Mouse (Mus musculus) ES-E14 (cell line): ENCODE measurements around the gene Tubg1. TPM values are rescaled to one million over a fixed set of nuclear protein-coding genes. Genes with fewer than 3 reads are reported as not detected.
"Not testable (repeated sequence)": the region's sequence is repeated elsewhere in the genome, so short reads cannot be mapped to it uniquely, and the experiment has no call there.

Experiments used
- DNase-seq: peaks from one replicate; pipeline ENCODE4 v3.0.0-alpha.2; 2013; ENCODE audit warnings: low read depth, low spot score
- H3K27ac ChIP-seq: 2 replicates; pipeline ENCODE4 v1.5.1; 2012; ENCODE audit warnings: low read depth, mild to moderate bottlenecking, low read length, moderate library complexity, mixed read lengths; ENCODE audit not compliant: poor library complexity, insufficient read depth, severe bottlenecking
- H3K36me3 ChIP-seq: 2 replicates; pipeline ENCODE4 v1.6.1; 2012; ENCODE audit warnings: mild to moderate bottlenecking, low read length, moderate library complexity, mixed read lengths; ENCODE audit not compliant: control insufficient read depth, poor library complexity, insufficient read depth, severe bottlenecking
- H3K4me1 ChIP-seq, 2 experiments: fragments of 150-350 bp in 1 of 2; sonication (generic) in 1 of 2; 2 replicates each; pipeline ENCODE4 v1.6.1; 2012; ENCODE audit warnings: low read length in 2 of 2, mild to moderate bottlenecking in 1 of 2, mixed read lengths in 1 of 2; ENCODE audit not compliant: control insufficient read depth in 2 of 2, insufficient read depth in 2 of 2, poor library complexity in 1 of 2
- H3K4me3 ChIP-seq, 2 experiments: fragments of 150-350 bp in 1 of 2; sonication (generic) in 1 of 2; 2 replicates each; pipeline ENCODE4 v1.5.1; 2012; ENCODE audit warnings: low read length in 2 of 2, low read depth in 1 of 2, mild to moderate bottlenecking in 1 of 2, mixed read lengths in 1 of 2; ENCODE audit not compliant: insufficient read depth in 1 of 2, poor library complexity in 1 of 2, severe bottlenecking in 1 of 2
- H3K9ac ChIP-seq: 2 replicates; pipeline ENCODE4 v1.6.1; 2012; ENCODE audit warnings: low read depth, mild to moderate bottlenecking, low read length, mixed read lengths; ENCODE audit not compliant: poor library complexity, insufficient read depth, severe bottlenecking
- H3K9me3 ChIP-seq: fragments of 150-350 bp; sonication (generic); 2 replicates; pipeline ENCODE4 v1.6.1; 2012; ENCODE audit warnings: low read depth, mild to moderate bottlenecking, low read length; ENCODE audit not compliant: control insufficient read depth, insufficient read depth
- CHD2 ChIP-seq: IDR thresholded peaks from 2 replicates; pipeline ENCODE4 v1.6.1; 2014; ENCODE audit warnings: mild to moderate bottlenecking, low read depth, low read length, inconsistent platforms
- HCFC1 ChIP-seq: IDR thresholded peaks from 2 replicates; pipeline ENCODE4 v1.6.1; 2012; ENCODE audit warnings: low read length, inconsistent platforms, borderline replicate concordance; ENCODE audit not compliant: insufficient read depth
- MAFK ChIP-seq: IDR thresholded peaks from 2 replicates; pipeline ENCODE4 v1.6.1; 2014; ENCODE audit warnings: mild to moderate bottlenecking, low read depth, low read length, inconsistent platforms; ENCODE audit not compliant: insufficient read depth
- ZC3H11A ChIP-seq: IDR thresholded peaks from 2 replicates; pipeline ENCODE4 v1.6.1; 2012; ENCODE audit warnings: low read depth, mild to moderate bottlenecking, inconsistent platforms, low read length, borderline replicate concordance
- ZNF384 ChIP-seq: IDR thresholded peaks from 2 replicates; pipeline ENCODE4 v1.6.1; 2012; ENCODE audit warnings: low read depth, low read length, inconsistent platforms
- in situ Hi-C, 2 experiments: fragments of 600-800 bp; cut with MboI; formaldehyde crosslinking; loops; one replicate each; pipeline ENCODE4 v1.15.1; 2025; ENCODE audit warnings: low sequenced_read_pairs in 2 of 2, inconsistent platforms in 1 of 2; ENCODE audit not compliant: unreplicated experiment in 2 of 2
- total RNA-seq: library from RNA; depleted of rRNA; stranded (reverse); fragments of 300-350 nt; gene quantifications from 2 replicates; pipeline ENCODE4 v1.2.3, GENCODE M21; 2012

Gene Tubg1
- total RNA-seq, 1 experiment: 38.6 TPM

DNA sequence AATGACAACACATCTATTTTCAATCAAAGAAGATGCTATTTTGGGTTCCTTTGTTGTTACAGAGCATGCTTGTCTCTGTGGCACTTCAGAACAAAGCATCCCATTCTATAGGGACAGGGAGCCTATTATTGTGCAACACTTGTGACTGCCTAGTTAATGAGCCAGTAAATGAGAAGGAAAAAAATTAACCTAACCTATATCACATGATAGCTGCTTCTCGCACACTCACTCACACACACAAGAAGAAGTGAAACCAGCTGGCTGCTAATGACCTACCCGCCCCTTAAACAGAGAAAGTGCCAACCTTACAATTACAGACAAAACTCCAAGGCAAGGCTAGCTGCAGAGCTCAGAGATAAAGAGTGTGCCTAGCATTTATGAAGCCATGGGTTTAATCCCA, 4.2 kb upstream of the Tubg1 start:
- Histone ChIP-seq H3K9ac (no peak overlapping the region), H3K4me1 (peaks cover 0 to 5% of the 10 kb centered on the region in 2 experiments; a peak in 3 of 4 replicates)

DNA sequence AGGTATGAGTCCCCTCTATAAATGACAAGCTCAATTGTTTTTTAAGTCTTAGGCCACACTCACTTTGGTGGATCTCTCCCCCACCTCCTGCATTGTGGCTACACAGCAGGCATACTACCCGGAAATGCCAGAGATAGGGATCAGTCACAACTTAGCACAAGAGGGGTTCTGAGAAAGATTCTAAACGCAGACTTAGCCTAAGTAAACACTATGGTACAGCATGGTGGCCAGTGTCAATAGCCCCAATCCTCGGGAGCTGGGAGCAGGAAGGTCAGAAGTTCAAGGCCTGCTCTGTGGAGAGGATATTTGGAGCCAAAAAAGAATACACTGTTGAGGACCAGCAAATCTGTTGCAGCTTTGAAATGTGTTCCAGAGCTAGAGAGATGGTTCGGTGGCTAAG, 1.6 kb upstream of the Tubg1 start:
- peaks cover 0 to 5% of the 10 kb centered on the region in 2 experiments; a peak in 3 of 4 replicates for H3K4me1 ChIP-seq
- H3K9me3 ChIP-seq: no peaks in the 10 kb centered on the region
- TF ChIP-seq ZC3H11A: no peak
- no peak for TF ChIP-seq CHD2
- no peak for TF ChIP-seq ZNF384
- no peak for TF ChIP-seq MAFK
- TF ChIP-seq HCFC1: no peak
- peak overlapping the region; percentile 33; the same call in 1 of the 2 replicates for H3K9ac ChIP-seq
- no peak for DNase-seq
- in situ Hi-C loops: no loop called here
- peaks cover 2% of the 10 kb centered on the region; the same call in 1 of the 2 replicates for H3K36me3 ChIP-seq
- H3K4me3 ChIP-seq: no peak overlapping the region; a peak in 1 of 4 replicates
- no peak overlapping the region for H3K27ac ChIP-seq

More for the DNA sequence above, 4.2 kb upstream of the Tubg1 start:
- Histone ChIP-seq H3K36me3 (no peaks in the 10 kb centered on the region), H3K9me3 (no peaks in the 10 kb centered on the region), H3K27ac (no peak overlapping the region), H3K4me3 (no peak overlapping the region)
- no peak for DNase-seq
- TF ChIP-seq CHD2: no peak
- no peak for TF ChIP-seq HCFC1
- TF ChIP-seq MAFK: no peak
- in situ Hi-C loops: no loop called here

DNA sequence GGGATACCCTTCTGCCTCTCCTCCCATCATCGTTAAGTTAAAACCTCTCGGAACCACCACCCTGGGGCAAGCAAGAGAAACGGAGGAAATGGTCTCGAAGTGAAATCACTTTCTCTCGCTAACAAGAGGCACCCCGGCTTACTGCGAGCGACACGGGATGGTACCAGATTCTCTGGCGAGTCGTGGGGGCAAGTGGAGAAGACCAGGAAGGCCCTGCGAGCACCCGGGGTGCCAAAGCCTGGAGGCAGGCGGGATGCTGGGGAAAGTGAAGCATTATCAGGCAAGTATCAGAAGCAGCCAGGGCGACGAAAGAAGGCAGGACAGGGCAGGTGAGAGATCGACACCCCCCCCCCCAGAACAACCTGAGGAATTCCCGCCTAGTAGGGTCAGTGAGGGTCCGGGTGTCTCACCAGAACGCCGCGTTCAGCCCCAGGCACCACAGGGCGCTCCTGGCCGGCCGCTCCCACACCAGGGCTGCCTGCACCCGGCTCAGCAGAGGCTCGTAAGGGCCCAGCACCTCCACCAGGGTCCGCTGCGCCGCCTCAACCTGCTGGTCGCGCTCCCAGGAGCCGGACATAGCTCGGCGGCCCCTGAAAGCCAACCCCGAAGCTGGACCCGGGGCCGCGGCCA, 492 bp upstream of the Tubg1 start:
- no peak for DNase-seq
- Histone ChIP-seq H3K27ac (peak overlapping the region; percentile 51; the same call in 1 of the 2 replicates), H3K9me3 (no peaks in the 10 kb centered on the region), H3K9ac (peak overlapping the region; percentile 93), H3K4me3 (peak overlapping the region; percentile 84 to 88), H3K36me3 (peaks cover 4% of the 10 kb centered on the region; the same call in 1 of the 2 replicates), H3K4me1 (peaks cover 0 to 5% of the 10 kb centered on the region in 2 experiments; a peak in 3 of 4 replicates)
- in situ Hi-C loops: no loop called here
- TF ChIP-seq CHD2: no peak
- no peak for TF ChIP-seq HCFC1
- TF ChIP-seq MAFK: no peak
- no peak for TF ChIP-seq ZNF384
- TF ChIP-seq ZC3H11A: no peak

DNA sequence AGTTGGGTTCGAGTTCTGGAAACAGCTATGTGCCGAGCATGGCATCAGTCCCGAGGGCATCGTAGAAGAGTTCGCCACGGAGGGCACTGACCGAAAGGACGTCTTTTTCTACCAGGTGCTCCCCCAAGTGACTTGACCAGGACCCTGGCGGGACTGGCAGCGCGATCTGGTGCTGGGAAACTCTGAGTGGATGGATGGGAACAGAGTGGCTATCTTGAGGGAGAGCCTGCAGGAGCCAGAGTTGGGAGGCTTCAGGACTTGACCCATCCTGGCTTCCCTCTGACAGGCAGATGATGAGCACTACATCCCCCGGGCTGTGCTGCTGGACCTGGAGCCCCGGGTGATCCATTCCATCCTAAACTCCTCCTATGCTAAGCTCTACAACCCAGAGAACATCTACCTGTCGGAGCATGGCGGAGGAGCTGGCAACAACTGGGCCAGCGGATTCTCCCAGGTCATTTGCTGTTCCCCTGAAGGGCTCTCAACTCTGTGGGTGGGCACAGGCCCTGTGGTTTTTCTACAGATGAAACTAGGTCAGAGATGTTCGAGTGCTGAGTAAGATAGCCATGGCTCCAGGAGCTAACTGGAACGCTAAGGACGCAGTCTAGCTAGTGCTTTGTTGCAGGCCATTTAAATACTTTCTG, 929 bp downstream of the Tubg1 start:
- no peaks in the 10 kb centered on the region for H3K9me3 ChIP-seq
- DNase-seq: no peak
- H3K4me1 ChIP-seq: peaks cover 0 to 5% of the 10 kb centered on the region in 2 experiments; a peak in 3 of 4 replicates
- in situ Hi-C loops: no loop called here
- TF ChIP-seq MAFK (no peak), ZC3H11A (no peak), CHD2 (no peak), HCFC1 (no peak), ZNF384 (no peak)
- H3K4me3 ChIP-seq: peak overlapping the region; percentile 80 to 85
- H3K9ac ChIP-seq: peak overlapping the region; percentile 93
- H3K36me3 ChIP-seq: peaks cover 11% of the 10 kb centered on the region; the same call in 1 of the 2 replicates
- H3K27ac ChIP-seq: no peak overlapping the region

DNA sequence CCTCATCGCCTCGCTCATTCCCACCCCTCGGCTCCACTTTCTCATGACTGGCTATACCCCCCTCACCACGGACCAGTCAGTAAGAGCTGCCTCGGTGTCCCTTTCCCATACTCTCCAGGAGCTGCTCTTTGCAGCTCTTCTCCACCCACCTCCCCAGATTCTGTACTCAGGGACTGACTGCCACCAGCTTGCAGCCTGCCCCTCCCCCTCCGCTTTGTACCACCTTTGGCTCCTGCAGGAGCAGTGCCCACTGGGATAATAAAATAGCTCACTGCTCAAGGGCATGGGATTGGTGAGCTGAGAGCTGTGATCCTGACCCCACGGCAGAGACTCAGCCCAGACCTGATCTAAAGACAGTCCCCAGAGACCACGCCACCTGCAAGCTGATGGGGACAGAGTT, 4.8 kb downstream of the Tubg1 start:
- H3K4me3 ChIP-seq, H3K4me1 ChIP-seq, H3K9ac ChIP-seq, H3K9me3 ChIP-seq, H3K27ac ChIP-seq, DNase-seq, in situ Hi-C loops: not testable (repeated sequence)
- H3K36me3 ChIP-seq: peaks cover 19% of the 10 kb centered on the region; the same call in 1 of the 2 replicates

DNA sequence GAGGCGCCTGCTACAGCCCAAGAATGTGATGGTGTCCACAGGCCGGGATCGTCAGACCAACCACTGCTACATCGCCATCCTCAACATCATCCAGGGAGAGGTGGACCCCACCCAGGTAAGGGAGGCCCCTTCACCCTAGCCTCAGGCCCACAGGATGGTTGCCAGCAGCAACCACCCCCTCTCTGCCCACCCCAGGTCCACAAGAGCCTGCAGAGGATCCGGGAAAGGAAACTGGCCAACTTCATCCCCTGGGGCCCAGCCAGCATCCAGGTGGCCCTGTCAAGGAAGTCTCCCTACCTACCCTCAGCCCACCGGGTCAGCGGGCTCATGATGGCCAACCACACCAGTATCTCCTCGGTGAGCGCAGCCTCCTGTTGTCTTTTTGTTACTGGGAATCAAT, 5.3 kb downstream of the Tubg1 start:
- DNase-seq, H3K4me1 ChIP-seq, in situ Hi-C loops, H3K27ac ChIP-seq, H3K9me3 ChIP-seq, H3K9ac ChIP-seq, H3K4me3 ChIP-seq: not testable (repeated sequence)
- H3K36me3 ChIP-seq: peaks cover 19% of the 10 kb centered on the region; the same call in 1 of the 2 replicates
